Mouse (Mus musculus) testis, adult 2 months (tissue): Measurements from ENCODE around the gene Olfr328. TPM values are rescaled to one million over a fixed set of nuclear protein-coding genes. Genes with fewer than 3 reads are reported as not detected.
"Not testable (repeated sequence)": the region's sequence is repeated elsewhere in the genome, so short reads cannot be mapped to it uniquely, and the experiment has no call there.

ENCODE experiments used
- H3K27ac ChIP-seq: fragments of 200-500 bp; 2 replicates; pipeline ENCODE4 v1.5.1; 2012; ENCODE audit warnings: low read depth, low read length; ENCODE audit not compliant: control insufficient read depth, insufficient read depth
- H3K27me3 ChIP-seq: fragments of 200-500 bp; 2 replicates; pipeline ENCODE4 v1.6.1; 2012; ENCODE audit warnings: mild to moderate bottlenecking, low read length, moderate library complexity; ENCODE audit not compliant: control insufficient read depth, insufficient read depth
- H3K36me3 ChIP-seq: fragments of 200-500 bp; 2 replicates; pipeline ENCODE4 v1.6.1; 2012; ENCODE audit warnings: mild to moderate bottlenecking, low read length; ENCODE audit not compliant: control insufficient read depth, insufficient read depth
- H3K4me1 ChIP-seq: fragments of 200-500 bp; 2 replicates; pipeline ENCODE4 v1.6.1; 2012; ENCODE audit warnings: low read length; ENCODE audit not compliant: control insufficient read depth, insufficient read depth
- H3K4me3 ChIP-seq: fragments of 200-500 bp; 2 replicates; pipeline ENCODE4 v1.5.1; 2012; ENCODE audit warnings: low read depth, mild to moderate bottlenecking, low read length, moderate library complexity, mixed read lengths; ENCODE audit not compliant: control insufficient read depth
- polyA plus RNA-seq: library from polyadenylated mRNA; depleted of rRNA; stranded (reverse); fragments of >200 nt; gene quantifications from 2 replicates; pipeline ENCODE4 v1.2.3, GENCODE M21; 2012; rRNA removed

Olfr328 gene
- polyA plus RNA-seq, 1 experiment = not detected

GRCm38 (mm10) chr11:58502472-58502871 is 53.0 kb downstream of the Olfr328 start, which contains the start of gene Olfr331:
TSS of gene Olfr331 (minus strand) at chr11:58502572.
- not testable (repeated sequence) for H3K27ac ChIP-seq, H3K4me1 ChIP-seq

More at GRCm38 (mm10) chr11:58502472-58502871, 53.0 kb downstream of the Olfr328 start, which contains the start of gene Olfr331:
- not testable (repeated sequence) for H3K36me3 ChIP-seq, H3K27me3 ChIP-seq, H3K4me3 ChIP-seq

Other genes starting within 250 kb of the Olfr328 start
- 11.2 and 14.0 TPM in 2 replicates for gene Zfp692, start 248.6 kb downstream of the Olfr328 start, polyA plus RNA-seq
- 43.7 and 48.9 TPM in 2 replicates for gene Zfp672, start 225.3 kb downstream of the Olfr328 start, polyA plus RNA-seq
- 8.6 and 9.5 TPM in 2 replicates for gene Sh3bp5l, start 224.9 kb downstream of the Olfr328 start, polyA plus RNA-seq
- gene Lypd8, start 176.6 kb downstream of the Olfr328 start, polyA plus RNA-seq = 4.0 and 4.3 TPM in 2 replicates
- 0.81 and 4.0 TPM in 2 replicates for gene 1810065E05Rik, start 134.5 kb downstream of the Olfr328 start, polyA plus RNA-seq
- gene Gm12253, start 123.1 kb downstream of the Olfr328 start, polyA plus RNA-seq = not detected in 2 replicates
- 218 and 223 TPM in 2 replicates for gene Lypd9, start 102.7 kb downstream of the Olfr328 start, polyA plus RNA-seq
- 0.16 and 0.38 TPM in 2 replicates for gene Olfr30, start 93.4 kb downstream of the Olfr328 start, polyA plus RNA-seq
- 0.02 TPM in 1 of 2 replicates, not detected in the other for gene Olfr332, start 63.1 kb downstream of the Olfr328 start, polyA plus RNA-seq
- 0.13 and 0.21 TPM in 2 replicates for gene Olfr331, start 53.1 kb downstream of the Olfr328 start, polyA plus RNA-seq
- 1.1 and 1.7 TPM in 2 replicates for gene Olfr330, start 20.8 kb downstream of the Olfr328 start, polyA plus RNA-seq
- 0.26 and 0.56 TPM in 2 replicates for gene Olfr329-ps, start 9.2 kb downstream of the Olfr328 start, polyA plus RNA-seq
- 0.11 TPM in 1 of 2 replicates, not detected in the other for gene Olfr224, start 14.9 kb upstream of the Olfr328 start, polyA plus RNA-seq
- 0.20 and 0.89 TPM in 2 replicates for gene Olfr325, start 22.1 kb upstream of the Olfr328 start, polyA plus RNA-seq
- gene Olfr324, start 39.5 kb upstream of the Olfr328 start, polyA plus RNA-seq = not detected in 2 replicates
- not detected in 2 replicates for gene 2210407C18Rik, start 60.4 kb upstream of the Olfr328 start, polyA plus RNA-seq
- gene Olfr323, start 74.9 kb upstream of the Olfr328 start, polyA plus RNA-seq = 0.57 and 2.2 TPM in 2 replicates
- gene Trim58, start 84.8 kb upstream of the Olfr328 start, polyA plus RNA-seq = not detected in 2 replicates
- not detected in 2 replicates for gene Olfr322, start 103.1 kb upstream of the Olfr328 start, polyA plus RNA-seq
- gene Olfr320, start 125.5 kb upstream of the Olfr328 start, polyA plus RNA-seq = not detected in 2 replicates
- not detected in 2 replicates for gene Olfr319, start 143.5 kb upstream of the Olfr328 start, polyA plus RNA-seq
- gene Olfr318, start 168.4 kb upstream of the Olfr328 start, polyA plus RNA-seq = 0.35 TPM in 1 of 2 replicates, not detected in the other
- 0.16 and 0.96 TPM in 2 replicates for gene Olfr317, start 183.6 kb upstream of the Olfr328 start, polyA plus RNA-seq
- gene Olfr316, start 197.1 kb upstream of the Olfr328 start, polyA plus RNA-seq = 0.29 and 3.1 TPM in 2 replicates
- not detected in 2 replicates for gene Olfr315, start 217.6 kb upstream of the Olfr328 start, polyA plus RNA-seq
- not detected in 2 replicates for gene Olfr314, start 227.3 kb upstream of the Olfr328 start, polyA plus RNA-seq
- 142 and 144 TPM in 2 replicates for gene Fam183b, start 246.3 kb upstream of the Olfr328 start, polyA plus RNA-seq